Mouse (Mus musculus) liver, adult 2 months (tissue): ENCODE measurements at regions not wholly inside any gene's neighbourhood (a gene's known extent, or its start where the extent isn't known, plus 50 kb on each side); places are given as distances from the start of the nearest gene placed in this dataset.

Source experiments
- DNase-seq: peaks from one replicate; pipeline ENCODE4 v3.0.0-alpha.2; 2011; ENCODE audit warnings: low read depth, low spot score; ENCODE audit errors: extremely low read depth
- H3K27ac ChIP-seq: fragments of 200-500 bp; replicated peaks from 2 replicates; pipeline ENCODE4 v1.5.1; 2012; ENCODE audit warnings: low read depth, mild to moderate bottlenecking, control low read depth, inconsistent platforms, low read length; ENCODE audit not compliant: insufficient read depth
- H3K27me3 ChIP-seq: fragments of 200-500 bp; 2 replicates; pipeline ENCODE4 v1.6.1; 2012; ENCODE audit warnings: mild to moderate bottlenecking, moderate library complexity, low read length, inconsistent platforms; ENCODE audit not compliant: control insufficient read depth, insufficient read depth
- H3K36me3 ChIP-seq: fragments of 200-500 bp; 2 replicates; pipeline ENCODE4 v1.6.1; 2012; ENCODE audit warnings: low read length, inconsistent platforms; ENCODE audit not compliant: control insufficient read depth, insufficient read depth
- H3K4me1 ChIP-seq: fragments of 200-500 bp; 2 replicates; pipeline ENCODE4 v1.6.1; 2011; ENCODE audit warnings: low read length; ENCODE audit not compliant: control insufficient read depth, insufficient read depth
- H3K4me3 ChIP-seq: fragments of 200-500 bp; 2 replicates; pipeline ENCODE4 v1.5.1; 2011; ENCODE audit warnings: low read depth, mild to moderate bottlenecking, control low read depth, low read length, moderate library complexity; ENCODE audit not compliant: insufficient read depth
- H3K79me2 ChIP-seq: fragments of 200-500 bp; 2 replicates; pipeline ENCODE4 v1.6.1; 2012; ENCODE audit warnings: inconsistent platforms, mild to moderate bottlenecking, low read length, moderate library complexity; ENCODE audit not compliant: control insufficient read depth, insufficient read depth
- H3K9ac ChIP-seq: fragments of 200-500 bp; 2 replicates; pipeline ENCODE4 v1.6.1; 2012; ENCODE audit warnings: low read depth, mild to moderate bottlenecking, control low read depth, inconsistent platforms, low read length
- CTCF ChIP-seq: fragments of 200-500 bp; IDR thresholded peaks from 2 replicates; pipeline ENCODE4 v1.5.1; 2011; ENCODE audit warnings: low read depth, low read length, control low read depth
- POLR2A ChIP-seq: fragments of 200-500 bp; IDR thresholded peaks from 2 replicates; pipeline ENCODE4 v1.6.1; 2011; ENCODE audit warnings: low read length, control low read depth; ENCODE audit not compliant: insufficient read depth; ENCODE audit errors: extremely low read depth
- WGBS: fragments of 180-500 bp; shearing (Covaris S2); methylation state at CpG from one replicate; pipeline ENCODE4 v1.1.7; 2018; 5-methylcytosine and 5-hydroxymethylcytosine counted together

DNA sequence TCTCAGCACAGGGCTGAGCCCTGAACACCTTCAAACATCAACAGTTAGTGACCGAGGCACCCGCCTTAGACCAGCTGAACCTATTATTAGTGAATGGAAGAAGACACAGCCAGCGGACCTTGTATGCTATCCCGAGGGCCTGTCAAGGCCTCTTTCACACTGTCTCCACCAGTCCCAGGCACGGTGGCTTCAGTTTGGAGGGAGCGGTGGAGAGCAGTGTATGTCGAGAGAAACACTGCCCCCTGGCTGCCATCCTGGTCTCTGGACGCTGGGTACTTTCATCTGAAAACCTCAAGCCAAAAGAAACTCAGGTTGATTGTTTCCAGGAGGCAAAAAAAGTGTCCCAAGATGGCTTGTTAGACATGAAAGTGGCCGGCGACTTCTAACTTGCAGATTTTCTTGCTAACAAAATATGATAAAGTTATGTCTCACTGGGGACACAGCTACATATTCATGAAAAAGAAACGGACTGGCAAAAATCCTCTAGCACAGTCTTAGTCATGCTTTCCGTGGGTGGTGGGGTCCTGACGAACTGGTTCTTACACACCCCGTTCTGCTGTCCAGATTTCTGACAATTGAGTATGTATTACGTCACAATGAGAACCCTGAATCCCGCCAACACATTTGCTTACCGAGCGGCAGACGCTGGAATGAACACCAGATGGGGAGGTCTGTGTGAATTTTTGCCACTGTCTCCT lies 57.2 kb upstream of the Igfbp7 start:
- 50% methylated on average over 19 of the region's 19 CpGs for WGBS
- H3K4me3 ChIP-seq, result no peak overlapping the region
- H3K27ac ChIP-seq, result no peak overlapping the region
- no peaks in the 10 kb centered on the region for H3K27me3 ChIP-seq
- no peaks in the 10 kb centered on the region for H3K79me2 ChIP-seq
- H3K9ac ChIP-seq, result 0 out of 2 replicates have a peak overlapping the region, but pooled peaks have one; percentile 4
- H3K4me1 ChIP-seq, result no peaks in the 10 kb centered on the region
- peak; percentile 84 for TF ChIP-seq CTCF
- no peak for TF ChIP-seq POLR2A
- no peaks in the 10 kb centered on the region for H3K36me3 ChIP-seq
- peak; percentile 19 for DNase-seq

DNA sequence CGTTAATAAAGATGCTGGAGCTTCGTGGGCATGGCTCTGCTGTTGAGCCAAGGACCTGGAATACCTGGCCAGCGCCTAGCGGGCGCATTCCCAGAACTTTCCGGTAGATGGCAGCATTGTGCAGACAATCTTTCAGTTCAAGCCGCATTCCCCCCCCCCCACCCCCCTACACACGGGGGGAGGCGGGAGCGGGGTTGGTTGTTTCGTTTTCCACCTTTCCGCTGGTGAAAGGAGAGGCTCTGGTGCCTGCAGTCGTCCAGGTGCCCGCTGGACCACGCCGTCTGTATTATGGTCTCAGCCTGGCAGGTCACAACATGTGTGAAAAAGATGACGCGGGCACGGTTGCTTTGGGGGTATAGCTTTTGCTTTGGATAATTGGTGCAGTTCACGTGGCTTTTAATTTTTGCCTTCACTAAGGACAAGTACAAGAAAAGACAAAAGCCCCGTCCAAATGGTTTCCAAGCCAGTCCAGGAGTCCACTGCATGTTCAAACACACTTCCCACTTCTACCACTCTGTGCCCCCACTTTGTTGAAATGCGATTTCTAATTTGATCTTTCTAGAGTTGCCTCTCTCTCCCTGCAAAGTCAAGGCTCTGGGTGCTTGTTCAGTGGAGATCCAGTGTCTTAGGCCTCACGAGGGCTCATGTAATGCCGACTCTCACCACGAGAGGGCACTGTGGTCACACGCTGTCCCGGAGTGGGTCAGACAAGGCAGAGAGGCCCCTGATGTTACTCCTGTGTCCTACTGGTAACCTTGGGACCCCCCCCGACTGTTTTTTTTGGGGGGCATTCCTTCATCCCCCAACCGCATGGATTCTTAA lies 52.3 kb upstream of the Igfbp7 start:
- TF ChIP-seq CTCF, result peak; percentile 99
- no peak for TF ChIP-seq POLR2A
- Histone ChIP-seq H3K4me3 (peak overlapping the region; percentile 73), H3K36me3 (no peaks in the 10 kb centered on the region), H3K27ac (0 out of 2 replicates have a peak overlapping the region, but pooled peaks have one; percentile 6), H3K4me1 (no peaks in the 10 kb centered on the region), H3K27me3 (no peaks in the 10 kb centered on the region), H3K79me2 (no peaks in the 10 kb centered on the region), H3K9ac (peak overlapping the region; percentile 65)
- peak; percentile 73 for DNase-seq
- WGBS, result under 1% methylated on average over 29 of the region's 29 CpGs
